Mouse (Mus musculus): Measurements from ENCODE around the gene Olfr1252. TPM values are rescaled to one million over a fixed set of nuclear protein-coding genes. Genes with fewer than 3 reads are reported as not detected.

Olfr1252 gene
- not detected in 2 replicates for total RNA-seq (2017)

- ATAC-seq (replicated peaks; ENCODE audit: low read depth, poor library complexity, severe bottlenecking): no peak
Observed at GRCm38 (mm10) chr2:89724912-89725311, at the start of gene Olfr1252. Olfr1252 (minus strand) TSS chr2:89725012.

- no peak for ATAC-seq (replicated peaks; ENCODE audit: low read depth, poor library complexity, severe bottlenecking)
Observed at GRCm38 (mm10) chr2:89756990-89757389, 32.2 kb upstream of the Olfr1252 start, which contains the start of gene Olfr1253. Olfr1253 (minus strand) TSS chr2:89757090.

DNA sequence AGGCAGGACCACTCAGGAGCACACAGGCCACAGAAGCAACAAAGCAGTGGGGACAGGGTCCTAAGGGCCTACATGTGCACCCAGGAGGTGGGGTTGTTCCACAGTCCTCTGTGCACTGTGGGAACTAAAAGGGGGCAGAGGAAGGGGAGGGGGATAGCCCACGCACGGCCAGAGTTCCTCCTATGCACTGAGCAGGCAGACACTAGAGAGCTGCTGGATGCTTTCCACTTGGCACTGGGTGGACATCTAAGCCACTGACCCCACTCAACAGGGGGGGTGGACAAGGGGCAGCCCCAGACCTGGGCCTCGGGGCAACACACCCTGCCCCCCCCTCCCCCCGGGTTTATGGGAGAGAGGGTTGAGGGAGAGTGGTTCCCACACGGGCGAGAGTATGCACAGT, 32.8 kb downstream of the Olfr1252 start:
- ATAC-seq (replicated peaks; ENCODE audit: low read depth, poor library complexity, severe bottlenecking): no peak

DNA sequence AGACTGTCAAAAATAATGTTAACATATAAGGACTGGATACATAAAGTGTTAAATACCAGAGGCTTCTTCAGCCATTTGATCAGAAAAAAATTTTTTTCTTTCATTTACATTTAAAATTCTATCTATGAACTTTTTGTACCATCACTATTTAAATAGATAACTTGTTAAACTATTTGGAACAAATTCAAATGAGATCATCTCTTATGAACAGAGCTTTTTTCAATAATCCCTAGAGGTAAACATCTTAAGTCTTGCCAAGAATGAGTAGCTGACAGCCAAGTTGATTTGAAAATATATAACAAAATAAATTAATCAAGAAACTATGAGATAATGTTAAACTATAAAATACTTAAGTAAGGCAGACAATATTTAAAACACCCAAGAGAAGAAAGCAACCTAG, 53.0 kb downstream of the Olfr1252 start, which contains the start of gene Olfr1251:
TSS of gene Olfr1251 (minus strand) at position 101 of the 400 bp plus-strand sequence.
- no peak for ATAC-seq (replicated peaks; ENCODE audit: low read depth, poor library complexity, severe bottlenecking)

Other genes with a start within 250 kb of the Olfr1252 start
- not detected in 2 replicates for gene Olfr1241, start 237.9 kb downstream of the Olfr1252 start, total RNA-seq (2017)
- not detected in 2 replicates for gene Olfr1242, start 226.7 kb downstream of the Olfr1252 start, total RNA-seq (2017)
- gene Olfr1243, start 193.5 kb downstream of the Olfr1252 start, total RNA-seq (2017): not detected in 2 replicates
- gene Olfr1245, start 146.6 kb downstream of the Olfr1252 start, total RNA-seq (2017): not detected in 2 replicates
- not detected in 2 replicates for gene Olfr1246, start 131.9 kb downstream of the Olfr1252 start, total RNA-seq (2017)
- gene Olfr1247, start 110.9 kb downstream of the Olfr1252 start, total RNA-seq (2017): not detected in 2 replicates
- not detected in 2 replicates for gene Olfr1248, start 106.8 kb downstream of the Olfr1252 start, total RNA-seq (2017)
- gene Olfr1249, start 90.0 kb downstream of the Olfr1252 start, total RNA-seq (2017): not detected in 2 replicates
- gene Olfr1250, start 63.5 kb downstream of the Olfr1252 start, total RNA-seq (2017): not detected in 2 replicates
- gene Olfr1251, start 53.1 kb downstream of the Olfr1252 start, total RNA-seq (2017): not detected in 2 replicates
- not detected in 2 replicates for gene Olfr1253, start 32.1 kb upstream of the Olfr1252 start, total RNA-seq (2017)
- gene Olfr1254, start 68.6 kb upstream of the Olfr1252 start, total RNA-seq (2017): not detected in 2 replicates
- not detected in 2 replicates for gene Olfr1255, start 87.0 kb upstream of the Olfr1252 start, total RNA-seq (2017)
- gene Olfr1256, start 116.5 kb upstream of the Olfr1252 start, total RNA-seq (2017): not detected in 2 replicates
- gene Olfr48, start 123.2 kb upstream of the Olfr1252 start, total RNA-seq (2017): not detected in 2 replicates
- gene Olfr1257, start 153.4 kb upstream of the Olfr1252 start, total RNA-seq (2017): not detected in 2 replicates
- gene Olfr1258, start 202.3 kb upstream of the Olfr1252 start, total RNA-seq (2017): not detected in 2 replicates
- gene Olfr1259, start 223.7 kb upstream of the Olfr1252 start, total RNA-seq (2017): not detected in 2 replicates
- not detected in 2 replicates for gene Olfr1260, start 249.3 kb upstream of the Olfr1252 start, total RNA-seq (2017)